Mouse (Mus musculus) ES-Bruce4 (cell line): Measurements from ENCODE around the gene Nrbf2.

Experiments
- CTCF ChIP-seq: IDR thresholded peaks from one replicate; pipeline ENCODE4 v1.8.1; 2011; ENCODE audit warnings: low read depth, low read length
- EP300 ChIP-seq: IDR thresholded peaks from 2 replicates; pipeline ENCODE4 v1.6.1; 2011; ENCODE audit warnings: low read depth, low read length; ENCODE audit not compliant: insufficient read depth
- POLR2A ChIP-seq: IDR thresholded peaks from one replicate; pipeline ENCODE4 v1.8.1; 2011; ENCODE audit warnings: low read length; ENCODE audit not compliant: insufficient read depth

- TF ChIP-seq CTCF (no peak), POLR2A (no peak), EP300 (no peak)
These were observed 68.2 kb downstream of the Nrbf2 start for GRCm38 (mm10) chr10:67216872-67217271.
